Mouse (Mus musculus) heart, postnatal 10 days (tissue): ENCODE results near the gene Tmcc1. TPM values are rescaled to one million over a fixed set of nuclear protein-coding genes. Genes with fewer than 3 reads are reported as not detected.
A peak's percentile ranks its signal among the peaks of the same experiment; 100 is the strongest.

Experiments
- DNase-seq, 2 experiments: peaks; one replicate each; pipeline ENCODE4 v3.0.0; 2021
- intact Hi-C: fragments of 180-260 bp; cut with DNase I; formaldehyde crosslinking; loops from one replicate; pipeline ENCODE4 v1.15.1; 2025
- total RNA-seq, 2 experiments: library from RNA; stranded (reverse); gene quantifications; 2 replicates each; pipeline ENCODE4 v1.2.3; 2021

Tmcc1 gene
- total RNA-seq, 2 experiments from 2014 or later = 27.3 to 28.7 TPM

DNA sequence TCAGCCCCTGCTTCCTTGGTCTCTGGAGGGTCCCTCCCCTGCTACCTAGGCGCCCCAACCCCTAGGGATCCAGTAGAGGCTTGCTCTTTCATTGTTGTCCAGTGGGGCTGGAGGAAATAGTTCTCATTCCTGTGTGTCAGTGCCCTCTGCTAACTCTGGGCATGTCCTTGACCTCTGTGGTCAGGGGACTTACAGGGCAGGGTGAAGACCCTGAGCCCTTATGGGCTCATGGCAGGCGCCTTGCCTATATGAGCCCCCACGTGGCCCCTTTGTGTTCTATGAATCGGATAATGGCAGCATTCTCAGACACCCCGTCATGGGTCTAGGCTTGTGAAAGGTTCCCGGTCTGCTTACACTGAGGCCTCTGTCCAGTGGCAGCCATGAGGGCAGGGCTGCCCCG, 194.5 kb downstream of the Tmcc1 start:
- intact Hi-C loops = no loop called here
- no peak for DNase-seq

DNA sequence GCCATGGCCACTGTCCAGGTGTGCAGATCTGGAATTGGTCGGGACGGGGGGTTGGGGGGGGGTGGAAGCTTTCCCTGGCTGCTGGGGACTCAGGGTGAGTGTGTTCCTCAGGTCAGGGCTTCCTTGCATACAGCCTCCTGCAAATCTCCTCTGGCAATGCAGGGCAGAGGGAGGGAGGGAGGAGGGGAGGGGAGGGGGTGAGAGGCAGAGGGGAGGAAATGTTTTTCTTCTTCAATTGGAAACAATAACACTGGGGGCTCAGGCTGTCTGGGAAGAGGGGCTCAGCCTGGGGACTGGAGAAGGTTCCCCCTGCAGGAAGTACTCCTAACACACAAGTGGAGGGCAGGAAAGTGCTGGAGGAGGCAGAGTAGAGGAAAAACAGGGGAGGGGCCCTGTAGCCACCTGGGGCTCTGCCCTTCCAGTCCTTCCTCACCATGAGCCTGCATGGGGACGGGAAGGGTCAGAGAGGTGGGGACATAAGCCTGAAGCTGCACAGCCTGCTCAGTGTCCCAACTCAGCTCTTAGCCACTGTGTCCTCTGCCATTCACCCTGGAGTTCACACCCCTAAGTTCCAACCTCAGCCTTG, 195.5 kb downstream of the Tmcc1 start:
- intact Hi-C loops = no loop called here

DNA sequence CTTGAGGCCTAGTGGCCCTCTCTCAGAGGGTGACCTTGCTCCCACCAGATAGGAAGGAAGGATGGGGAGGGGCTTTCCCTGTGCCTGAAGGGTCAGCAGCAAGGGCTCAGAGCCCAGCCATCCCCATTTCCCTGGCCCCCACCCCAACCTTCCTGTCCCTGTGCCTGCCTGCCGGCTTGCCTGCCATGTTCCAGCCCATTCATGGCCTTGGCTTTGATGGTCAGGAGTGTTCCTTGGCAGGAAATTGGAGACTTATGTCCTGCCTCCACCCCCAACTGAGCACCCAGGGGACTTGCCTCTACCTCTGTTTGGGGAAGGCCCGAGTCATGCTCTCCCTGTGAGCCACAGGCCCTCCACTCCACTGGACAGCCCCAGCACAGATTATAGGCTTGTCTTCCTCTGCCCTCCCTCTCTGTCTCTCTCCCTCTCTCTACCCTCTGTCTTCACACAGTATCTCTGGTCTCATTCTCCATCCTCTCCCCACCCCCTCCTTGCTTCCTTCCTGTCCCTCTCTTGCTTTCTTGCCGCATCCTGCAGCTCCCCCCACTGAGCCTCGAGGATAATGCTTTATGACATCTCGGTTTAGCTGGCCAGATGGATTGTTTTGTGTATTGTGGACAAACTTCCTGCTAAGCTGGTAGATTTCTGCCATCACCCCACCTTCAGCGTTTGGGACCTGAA, 197.0 kb downstream of the Tmcc1 start:
- intact Hi-C loops = no loop called here
- peak; percentile 75 to 76 for DNase-seq

More for the DNA sequence above, 195.5 kb downstream of the Tmcc1 start:
- DNase-seq = peak in 1 of 2 experiments; percentile 27

DNA sequence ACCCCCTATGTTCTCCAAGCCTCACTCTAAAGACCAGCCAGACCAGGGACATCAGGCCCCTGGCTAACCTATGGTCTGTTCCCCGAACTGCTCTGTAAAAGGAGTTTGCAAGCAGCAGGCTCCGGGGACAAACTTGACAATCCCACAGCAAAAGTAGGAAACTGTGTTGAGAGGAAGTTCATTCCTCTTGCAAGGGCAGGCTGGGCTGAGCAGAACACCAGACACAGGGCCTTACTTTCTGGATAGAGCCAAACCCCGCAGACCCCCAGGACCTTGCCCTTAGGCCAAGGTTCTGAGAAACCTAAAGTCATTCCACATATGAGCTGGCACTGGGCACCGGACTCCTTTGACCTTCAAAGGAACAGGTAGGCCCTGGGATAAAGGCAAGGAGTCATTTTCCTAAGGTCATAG, 197.8 kb downstream of the Tmcc1 start:
- DNase-seq = peak in 1 of 2 experiments; percentile 44
- intact Hi-C loops = loop anchor here (1.0 kb wide), 1 partner anchor 94 kb away; no protein-coding TSS in a partner anchor

DNA sequence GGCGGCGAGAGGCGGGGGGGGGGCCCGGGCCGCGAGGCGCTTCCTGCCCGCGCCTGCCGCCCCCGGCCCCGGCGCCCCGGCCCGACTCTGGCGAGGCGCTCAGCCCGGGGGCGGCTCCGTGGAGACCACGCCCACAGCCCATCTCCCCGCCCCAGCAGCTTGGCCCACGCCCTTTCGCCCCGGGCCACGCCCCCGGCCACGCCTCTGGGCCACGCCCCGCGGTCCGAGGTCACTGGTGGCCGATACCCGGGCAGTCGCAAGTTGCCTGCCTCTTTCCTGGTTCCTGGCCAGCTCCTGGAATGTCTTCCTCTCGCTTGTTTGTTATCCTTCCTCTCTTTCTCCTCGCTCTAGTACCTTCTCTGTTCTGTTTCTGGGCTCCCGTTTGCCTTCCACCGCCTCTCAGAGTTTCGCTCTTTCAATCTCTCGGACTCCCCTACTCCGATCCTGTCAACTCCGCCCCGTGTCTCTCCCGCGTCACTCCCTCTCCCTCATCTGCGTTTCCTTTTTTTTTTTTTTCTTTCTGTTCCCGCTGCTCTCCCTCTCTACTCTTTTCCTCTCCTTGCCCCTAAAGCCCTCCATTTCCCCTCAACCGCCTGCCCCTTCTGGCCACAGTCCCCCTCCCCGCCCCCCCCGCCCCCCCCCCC, 198.3 kb downstream of the Tmcc1 start, which contains the start of gene Plxnd1:
Gene Plxnd1 (minus strand): TSS at position 129 of the 644 bp plus-strand sequence.
- intact Hi-C loops = loop anchor here (1.0 to 5.0 kb wide), 2 partner anchors 38 to 94 kb away; no protein-coding TSS in a partner anchor
- peak; percentile 95 for DNase-seq

DNA sequence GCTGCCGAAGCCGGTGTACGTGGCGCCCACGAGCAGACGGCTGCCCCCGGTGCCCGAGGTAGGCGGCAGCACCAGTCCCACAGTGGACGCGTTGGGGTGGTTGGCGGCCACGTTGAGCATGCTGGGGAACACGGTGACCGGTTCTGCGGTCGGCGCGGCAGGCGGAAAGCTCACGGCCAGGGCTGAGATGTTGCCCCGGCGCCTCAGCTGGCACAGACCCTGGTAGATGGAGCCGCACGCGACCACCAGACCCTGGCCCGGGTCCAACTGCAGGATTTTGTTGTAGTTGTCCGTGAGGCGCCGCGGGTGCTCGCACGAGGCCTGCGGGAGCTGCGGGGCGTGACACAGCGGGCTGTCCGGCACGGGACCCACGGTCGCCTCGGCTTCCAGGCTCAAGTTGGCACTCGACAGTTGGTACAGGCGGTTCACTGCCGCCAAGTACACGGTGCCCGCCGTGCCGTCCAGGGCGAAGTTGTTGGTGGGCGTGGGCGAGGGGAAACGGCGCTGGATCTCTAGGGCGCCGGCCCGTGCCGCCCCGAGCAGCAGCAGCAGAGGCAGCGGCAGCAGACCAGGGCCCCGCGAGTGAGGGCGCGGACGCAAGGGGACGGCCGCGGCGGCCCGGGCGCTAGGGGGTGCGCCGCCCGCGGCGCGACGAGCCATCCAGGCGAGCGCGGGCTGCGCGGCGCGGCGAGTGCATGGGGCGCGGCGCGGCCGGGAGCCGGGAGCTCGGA, 199.0 kb downstream of the Tmcc1 start:
- intact Hi-C loops = loop anchor here (5.0 kb wide), 1 partner anchor 37 kb away; no protein-coding TSS in a partner anchor
- DNase-seq = peak in 1 of 2 experiments; percentile 57

DNA sequence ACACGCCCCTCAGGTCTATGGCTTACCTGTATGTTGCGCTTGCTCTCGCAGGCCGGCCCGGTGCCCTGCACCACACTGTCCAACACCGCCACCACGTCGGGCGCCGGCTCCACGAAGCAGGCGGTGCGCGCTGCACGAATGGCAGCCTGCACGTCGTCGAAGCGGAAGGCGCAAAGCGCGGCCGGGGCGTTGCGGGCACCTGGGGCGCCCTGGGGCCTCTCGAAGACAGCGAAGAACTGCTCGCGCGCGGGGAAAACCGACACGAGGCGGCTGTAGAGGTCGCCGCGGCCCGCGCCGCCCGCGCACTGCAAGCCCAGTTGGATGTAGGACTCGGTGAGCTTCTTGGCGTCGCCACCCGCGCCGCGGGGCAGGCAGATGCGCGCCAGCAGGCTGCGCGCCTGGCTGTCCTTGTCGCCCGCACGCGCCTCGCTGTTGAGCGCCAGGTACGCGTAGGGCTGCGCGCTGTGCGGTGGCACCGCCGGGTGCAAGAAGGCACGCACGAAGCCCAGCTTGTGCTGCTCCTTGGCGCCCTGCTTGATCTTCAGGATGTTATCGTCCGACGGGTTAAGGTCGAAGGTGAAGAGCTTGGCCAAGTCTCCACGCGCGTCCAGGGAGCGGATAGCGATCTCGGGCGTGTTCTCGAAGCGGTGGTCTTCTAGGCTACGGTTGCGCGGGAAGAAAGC, 199.7 kb downstream of the Tmcc1 start:
- intact Hi-C loops = loop anchor here (5.0 kb wide), 1 partner anchor 36 kb away; no protein-coding TSS in a partner anchor
- peak in 1 of 2 experiments; percentile 51 for DNase-seq

DNA sequence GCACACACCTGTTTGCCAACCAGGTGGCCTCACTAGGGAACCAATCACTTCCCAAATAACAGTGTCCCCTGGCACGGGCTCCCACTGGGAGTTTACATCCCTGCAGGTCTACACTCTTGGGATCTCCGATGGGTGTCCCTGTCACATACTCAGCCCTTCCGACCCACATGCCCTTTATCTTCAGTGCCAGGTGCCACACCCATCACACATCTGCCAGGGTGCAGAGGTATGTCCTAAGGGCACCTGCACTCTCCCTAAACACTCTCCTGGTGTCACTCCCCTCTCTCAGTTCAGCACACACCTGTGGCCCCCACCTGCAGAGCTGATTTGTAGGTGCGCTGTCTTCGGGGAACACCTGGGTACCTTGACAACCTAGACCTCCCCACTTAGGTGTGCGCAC, 200.3 kb downstream of the Tmcc1 start:
- intact Hi-C loops = loop anchor here (5.0 kb wide), 1 partner anchor 36 kb away; no protein-coding TSS in a partner anchor
- DNase-seq = peak in 1 of 2 experiments; percentile 31

DNA sequence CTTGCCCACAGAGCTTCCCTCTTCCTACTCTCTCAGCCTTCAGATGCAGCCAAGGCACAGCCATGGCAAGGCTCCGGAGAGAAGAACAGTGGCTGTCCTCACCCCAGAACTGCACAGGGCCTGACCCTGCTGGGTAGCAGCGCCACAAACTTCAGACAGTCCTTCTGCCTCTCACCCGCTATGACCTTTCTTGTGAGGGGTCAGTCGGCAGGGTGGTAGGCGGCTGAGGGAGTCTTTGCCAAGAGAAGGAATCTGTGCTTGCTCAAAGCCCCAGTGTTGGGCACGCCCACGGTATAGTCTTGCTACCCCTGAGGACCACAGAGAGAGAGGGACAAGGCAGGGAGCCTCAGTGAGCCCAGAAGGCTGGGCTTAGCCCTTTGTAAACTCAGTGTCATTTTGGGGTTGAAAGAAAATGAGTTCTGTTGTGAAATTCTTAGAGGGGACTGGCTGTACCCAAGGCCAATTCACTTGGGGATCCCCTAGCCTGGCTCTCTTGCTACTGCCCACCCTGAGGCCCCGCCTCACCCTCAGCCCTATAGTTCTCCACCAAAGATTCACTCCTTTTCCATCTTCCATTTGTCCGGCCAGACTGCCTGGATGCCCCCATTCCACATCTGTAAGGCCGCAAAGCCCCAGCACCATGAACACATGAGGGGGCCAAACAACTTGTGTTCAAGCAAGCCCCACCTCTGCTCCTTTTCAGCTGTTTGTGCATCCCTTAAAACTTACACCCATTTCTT, 201.2 kb downstream of the Tmcc1 start:
- no peak for DNase-seq
- intact Hi-C loops = loop anchor here (2.0 to 5.0 kb wide), 2 partner anchors 13 to 35 kb away; no protein-coding TSS in a partner anchor

DNA sequence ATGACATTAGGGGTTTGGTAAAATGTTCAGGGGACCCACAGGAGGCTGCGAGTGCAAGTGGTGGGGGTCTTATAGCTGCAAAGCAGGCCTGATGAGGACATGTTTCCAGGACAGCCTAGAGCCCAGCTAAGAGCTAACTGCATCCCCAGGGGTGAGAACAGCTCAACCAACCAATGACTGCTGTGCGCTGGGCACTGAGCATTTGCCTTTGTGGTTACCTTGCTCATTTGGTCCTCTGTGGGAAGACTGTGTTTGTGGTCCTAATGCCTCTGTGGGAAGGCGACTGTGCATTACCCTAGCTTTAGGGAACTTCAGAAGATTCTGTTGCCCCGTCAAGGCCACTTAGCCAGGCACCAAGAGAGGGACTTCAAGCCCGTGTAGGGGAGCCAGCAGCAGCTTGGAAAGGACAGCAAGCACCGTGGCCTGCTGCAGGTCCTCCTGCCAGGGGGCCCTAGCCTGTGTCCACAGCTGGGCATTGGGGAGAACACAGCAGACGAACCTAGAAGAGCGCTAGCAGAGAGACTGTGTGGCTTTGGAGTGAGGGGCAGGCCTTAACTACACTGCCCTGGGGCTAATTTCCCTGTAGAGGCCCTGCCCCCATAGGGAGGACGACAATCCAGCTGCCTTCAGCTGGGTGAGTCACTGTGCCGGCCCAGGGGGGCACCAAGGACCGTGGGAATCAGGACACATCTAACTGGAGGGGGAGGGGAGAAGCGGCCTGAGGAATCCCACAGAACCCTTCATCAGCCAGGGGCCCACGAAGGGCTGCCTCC, 202.0 kb downstream of the Tmcc1 start:
- peak in 1 of 2 experiments; percentile 68 for DNase-seq
- intact Hi-C loops = loop anchor here (2.0 to 5.0 kb wide), 2 partner anchors 14 to 34 kb away; no protein-coding TSS in a partner anchor

DNA sequence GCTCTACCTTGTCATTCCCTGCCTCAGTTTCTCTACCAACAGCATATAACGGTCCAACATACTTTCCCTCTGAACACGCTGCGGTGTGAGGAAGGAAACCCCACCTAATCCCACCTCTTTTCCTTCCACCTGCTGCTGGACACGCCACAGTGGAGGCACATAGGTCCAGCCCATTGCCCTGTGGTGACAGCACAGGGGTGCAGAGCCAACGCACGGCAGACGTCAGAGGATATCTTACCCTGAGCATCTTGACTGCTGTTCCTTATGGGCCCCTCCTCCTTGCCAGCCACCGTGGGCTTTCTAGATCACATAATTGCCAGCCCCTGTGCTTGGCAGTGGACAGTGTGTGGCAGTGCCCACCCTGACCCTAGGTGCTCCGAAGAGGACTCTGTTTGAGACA, 202.8 kb downstream of the Tmcc1 start:
- intact Hi-C loops = loop anchor here (2.0 to 5.0 kb wide), 2 partner anchors 14 to 33 kb away; no protein-coding TSS in a partner anchor

DNA sequence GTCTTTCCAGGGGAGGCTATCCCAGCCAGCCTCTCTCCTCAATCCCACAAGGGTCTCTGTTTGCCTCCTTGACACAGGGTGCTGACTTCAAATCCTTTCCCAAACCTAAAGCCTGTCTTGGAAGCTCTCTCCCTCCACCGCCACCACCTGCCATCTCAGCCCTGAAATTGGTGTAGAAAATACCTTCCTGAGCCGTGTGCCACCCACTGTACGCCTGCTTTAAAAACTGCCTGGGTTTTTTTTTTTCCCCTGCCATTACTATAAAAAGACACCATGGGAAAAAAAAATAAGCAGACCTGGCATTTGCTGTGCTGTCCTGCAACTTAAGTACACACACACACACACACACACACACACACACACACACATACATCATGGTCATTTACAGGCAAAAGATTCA, 203.2 kb downstream of the Tmcc1 start:
- DNase-seq = no peak
- intact Hi-C loops = loop anchor here (2.0 to 5.0 kb wide), 2 partner anchors 15 to 33 kb away; no protein-coding TSS in a partner anchor

More for the DNA sequence above, 202.8 kb downstream of the Tmcc1 start:
- no peak for DNase-seq

DNA sequence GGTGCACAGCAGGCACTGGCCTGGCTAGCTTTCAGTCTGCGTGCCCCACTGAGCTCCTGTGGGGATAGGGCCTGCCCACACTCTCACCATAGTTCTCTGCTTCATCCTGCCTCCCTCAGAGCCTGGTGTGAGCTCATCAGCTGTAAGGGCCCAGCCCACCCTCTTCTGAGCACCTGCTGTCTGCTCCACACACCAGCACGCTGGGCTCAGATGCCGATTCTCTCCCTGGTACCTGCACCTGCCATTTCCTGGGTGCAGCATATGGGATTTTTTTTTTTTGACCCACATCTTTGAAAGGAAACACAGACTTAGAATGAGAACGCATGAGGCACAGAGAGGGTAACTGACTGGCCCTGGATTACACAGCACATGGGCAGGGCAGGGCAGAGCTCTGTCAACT, 203.7 kb downstream of the Tmcc1 start:
- DNase-seq = no peak
- intact Hi-C loops = loop anchor here (2.0 to 5.0 kb wide), 2 partner anchors 15 to 32 kb away; no protein-coding TSS in a partner anchor

DNA sequence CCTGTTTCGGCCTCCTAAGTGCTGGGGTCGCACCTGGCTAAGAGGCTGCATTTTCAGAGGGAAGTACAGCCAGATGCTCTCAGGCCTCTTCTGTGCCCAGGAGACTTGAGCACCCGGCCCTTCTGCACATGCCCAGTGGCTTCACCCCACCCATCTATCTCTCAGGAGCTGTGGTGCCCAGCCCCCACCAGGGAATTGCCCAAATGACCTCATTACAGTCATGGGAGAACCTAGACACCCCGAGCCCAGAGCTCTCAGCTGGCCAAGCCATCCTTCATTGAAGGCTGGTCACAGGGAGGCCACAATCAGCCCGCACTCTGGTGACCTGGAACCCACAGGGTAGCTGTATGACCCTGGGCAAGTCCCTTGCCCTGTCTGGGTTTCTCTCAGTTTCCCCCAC, 204.3 kb downstream of the Tmcc1 start:
- intact Hi-C loops = no loop called here

DNA sequence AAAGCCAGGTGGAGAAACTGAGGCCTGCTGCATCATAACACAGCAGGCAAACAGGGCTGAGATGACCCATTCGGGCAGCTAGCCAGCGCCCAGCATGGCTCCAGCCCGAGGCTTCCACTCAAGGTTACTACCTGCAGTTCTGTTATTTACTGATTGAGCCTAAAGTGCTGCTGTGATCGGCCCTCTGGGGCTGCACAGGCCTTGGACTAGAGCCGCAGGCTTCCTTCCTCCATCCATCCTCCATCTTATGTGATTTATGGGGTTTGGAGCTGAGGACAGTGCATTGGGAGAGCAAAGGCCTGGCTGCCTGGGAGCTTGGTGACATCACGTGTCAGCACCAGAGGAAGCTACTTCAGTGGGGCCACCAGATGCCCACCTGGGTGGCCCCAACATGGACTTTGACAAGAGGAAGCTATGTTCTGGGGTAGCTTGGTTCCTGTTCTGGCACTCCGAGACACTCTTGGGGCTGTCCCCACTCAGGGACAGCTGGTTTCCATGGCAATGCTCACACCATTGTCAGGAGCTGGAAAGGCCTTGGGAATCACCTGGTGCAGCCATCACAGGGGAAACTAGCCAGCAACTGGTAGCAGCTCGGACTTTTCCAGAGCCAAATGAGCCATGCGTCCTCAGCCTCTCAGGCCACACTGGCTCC, 206.1 kb downstream of the Tmcc1 start:
- intact Hi-C loops = no loop called here

More for the DNA sequence above, 204.3 kb downstream of the Tmcc1 start:
- DNase-seq = no peak

DNA sequence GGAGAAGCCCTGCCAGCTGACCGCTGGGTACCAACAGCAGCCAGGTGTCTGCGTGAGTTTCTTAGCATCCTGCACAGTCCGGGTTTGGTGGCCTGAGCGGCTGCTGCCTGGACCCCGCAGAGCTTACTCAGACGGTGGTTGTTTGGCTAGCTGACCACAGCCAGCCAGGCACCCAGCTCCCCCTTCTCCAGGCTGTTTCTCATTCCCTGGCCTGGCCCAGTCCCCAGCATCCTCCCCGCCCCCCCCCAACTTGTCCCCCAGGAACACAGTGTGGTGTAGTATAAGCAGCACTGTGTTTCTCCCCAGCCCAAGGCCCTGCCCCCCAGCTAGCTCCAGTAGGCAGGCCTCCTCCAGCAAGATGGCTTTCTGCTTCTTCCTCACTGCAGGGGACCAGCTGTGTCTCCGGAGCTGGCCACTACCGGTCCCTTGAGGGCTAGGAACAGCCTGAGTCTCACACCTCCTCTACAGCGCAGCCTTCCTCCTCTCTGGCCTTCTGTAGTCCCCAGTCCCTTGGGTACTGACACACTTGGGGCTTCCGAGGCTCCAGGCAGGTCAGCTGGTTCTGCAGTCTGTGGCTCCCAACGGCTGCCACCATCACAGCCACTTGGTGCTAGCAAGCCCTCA, 206.7 kb downstream of the Tmcc1 start:
- intact Hi-C loops = no loop called here
- peak in 1 of 2 experiments; percentile 56 for DNase-seq

More for the DNA sequence above, 206.1 kb downstream of the Tmcc1 start:
- no peak for DNase-seq

DNA sequence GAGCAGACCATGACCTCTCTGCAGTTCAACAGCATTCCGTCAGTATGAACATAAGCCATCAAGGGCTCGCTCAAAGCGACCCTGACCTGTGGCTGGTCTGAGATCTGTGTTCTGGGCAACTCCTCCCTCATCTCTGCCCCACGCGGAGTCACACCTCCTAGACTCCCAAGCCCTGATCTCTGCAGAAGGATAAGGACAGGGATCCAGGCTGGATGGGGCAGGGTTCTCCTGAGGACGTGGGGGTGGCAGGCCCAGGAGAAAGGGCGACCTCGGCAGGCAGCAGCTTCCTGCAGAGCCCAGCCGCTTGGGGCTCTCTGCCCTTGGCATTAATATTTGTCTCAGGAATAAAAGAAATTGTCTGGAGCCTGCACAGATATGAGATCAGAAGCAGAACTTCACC, 207.7 kb downstream of the Tmcc1 start:
- intact Hi-C loops = no loop called here
- no peak for DNase-seq
